Mouse (Mus musculus) C2C12 (cell line): ENCODE results near the gene Cd86. TPM values are rescaled to one million over a fixed set of nuclear protein-coding genes. Genes with fewer than 3 reads are reported as not detected.

Experiments used
- H3K27me3 ChIP-seq: one replicate; pipeline ENCODE4 v1.6.1; 2011; ENCODE audit not compliant: control insufficient read depth, insufficient read depth, insufficient read length
- H3K36me3 ChIP-seq: one replicate; pipeline ENCODE4 v1.6.1; 2011; ENCODE audit not compliant: control insufficient read depth, insufficient read depth
- H3K4me3 ChIP-seq: one replicate; pipeline ENCODE4 v1.5.1; 2011; ENCODE audit warnings: mild to moderate bottlenecking, control low read depth; ENCODE audit not compliant: poor library complexity, insufficient read depth, severe bottlenecking
- H3K79me2 ChIP-seq: one replicate; pipeline ENCODE4 v1.6.1; 2011; ENCODE audit not compliant: control insufficient read depth, insufficient read depth
- H3K79me3 ChIP-seq: one replicate; pipeline ENCODE4 v1.6.1; 2011; ENCODE audit warnings: low read depth, control low read depth
- H3ac ChIP-seq: one replicate; pipeline ENCODE3; 2011; ENCODE audit warnings: low read depth; ENCODE audit not compliant: control insufficient read depth, insufficient read length
- CEBPB ChIP-seq: IDR thresholded peaks from one replicate; pipeline ENCODE4 v1.6.1; 2011; ENCODE audit warnings: low read depth, mild to moderate bottlenecking, control low read depth, moderate library complexity
- CTCF ChIP-seq: IDR thresholded peaks from one replicate; pipeline ENCODE4 v1.5.1; 2011; ENCODE audit not compliant: control insufficient read depth, insufficient read depth, insufficient read length
- FOSL1 ChIP-seq: IDR thresholded peaks from one replicate; pipeline ENCODE4 v1.8.0; 2011; ENCODE audit warnings: mild to moderate bottlenecking, low read length; ENCODE audit not compliant: poor library complexity, insufficient read depth, severe bottlenecking
- MAX ChIP-seq: IDR thresholded peaks from one replicate; pipeline ENCODE4 v1.6.1; 2011; ENCODE audit warnings: mild to moderate bottlenecking, control low read depth
- MYOD1 ChIP-seq: IDR thresholded peaks from one replicate; pipeline ENCODE4 v1.6.1; 2011; ENCODE audit warnings: low read depth; ENCODE audit not compliant: control insufficient read depth, insufficient read length
- MYOG ChIP-seq: IDR thresholded peaks from one replicate; pipeline ENCODE4 v1.6.1; 2011; ENCODE audit not compliant: control insufficient read depth, insufficient read length; ENCODE audit errors: extremely low read depth
- USF1 ChIP-seq: IDR thresholded peaks from one replicate; pipeline ENCODE4 v1.6.1; 2011; ENCODE audit warnings: low read depth, mild to moderate bottlenecking, control low read depth, moderate library complexity
- polyA plus RNA-seq: library from polyadenylated mRNA; unstranded; fragments of >200 nt; fragmentation: generic; extraction: Trizol; gene quantifications from one replicate; pipeline ENCODE4 v1.2.1, GENCODE M21; 2012; ENCODE audit warnings: missing spikeins

Gene Cd86
- polyA plus RNA-seq, 1 experiment, result not detected

DNA sequence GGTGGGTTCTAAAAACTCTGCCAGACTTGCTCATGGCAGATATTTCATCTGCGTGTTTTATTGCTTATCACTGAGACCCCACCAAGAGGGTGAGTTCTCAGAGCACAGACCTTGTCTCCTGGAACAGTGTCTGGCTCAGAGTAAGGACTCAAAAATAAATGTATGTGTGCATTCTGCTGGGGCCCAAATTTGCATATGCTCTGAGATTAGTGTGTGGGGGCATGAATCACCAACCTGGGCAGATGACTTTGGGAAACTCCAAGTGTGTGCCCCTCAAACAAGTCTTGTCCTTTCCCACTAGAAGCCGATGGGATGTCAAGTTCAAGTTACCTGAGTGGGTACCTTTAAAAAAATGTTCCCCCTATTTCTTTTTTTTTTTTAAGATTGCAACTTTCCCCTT is 34.6 kb upstream of the Cd86 start:
- Histone ChIP-seq H3K27me3 (no peaks in the 10 kb centered on the region), H3K79me2 (no peaks in the 10 kb centered on the region), H3K79me3 (no peaks in the 10 kb centered on the region), H3ac (no peak overlapping the region), H3K4me3 (no peak overlapping the region), H3K36me3 (no peaks in the 10 kb centered on the region)
- TF ChIP-seq CEBPB (no peak), MAX (no peak), MYOD1 (no peak), MYOG (no peak), USF1 (no peak), CTCF (no peak), FOSL1 (no peak)

DNA sequence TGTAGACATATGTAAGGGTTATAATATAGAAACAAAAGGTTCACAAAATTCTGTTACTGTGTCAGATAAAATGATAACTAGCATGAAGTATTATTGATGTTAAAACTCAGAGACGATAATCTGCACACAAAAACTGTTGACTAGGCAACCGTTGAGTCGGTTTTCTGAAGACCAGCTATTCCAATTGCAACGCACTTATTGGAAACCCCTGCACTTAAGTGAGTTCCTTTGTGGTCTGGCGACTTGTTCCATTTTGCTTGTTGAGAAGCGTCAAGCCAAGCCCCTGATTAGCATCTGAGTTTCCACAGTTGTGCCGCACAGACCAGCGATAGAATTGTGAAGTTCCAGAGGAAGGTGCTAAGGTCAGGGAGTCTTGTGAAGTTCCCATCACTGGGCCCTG is 31.4 kb upstream of the Cd86 start:
- no peaks in the 10 kb centered on the region for H3K27me3 ChIP-seq
- no peak overlapping the region for H3ac ChIP-seq
- no peaks in the 10 kb centered on the region for H3K79me3 ChIP-seq
- H3K36me3 ChIP-seq, result no peaks in the 10 kb centered on the region
- H3K79me2 ChIP-seq, result no peaks in the 10 kb centered on the region
- no peak overlapping the region for H3K4me3 ChIP-seq
- no peak for TF ChIP-seq CTCF
- no peak for TF ChIP-seq USF1
- no peak for TF ChIP-seq FOSL1
- no peak for TF ChIP-seq MAX
- TF ChIP-seq CEBPB, result no peak
- TF ChIP-seq MYOD1, result no peak
- TF ChIP-seq MYOG, result no peak

DNA sequence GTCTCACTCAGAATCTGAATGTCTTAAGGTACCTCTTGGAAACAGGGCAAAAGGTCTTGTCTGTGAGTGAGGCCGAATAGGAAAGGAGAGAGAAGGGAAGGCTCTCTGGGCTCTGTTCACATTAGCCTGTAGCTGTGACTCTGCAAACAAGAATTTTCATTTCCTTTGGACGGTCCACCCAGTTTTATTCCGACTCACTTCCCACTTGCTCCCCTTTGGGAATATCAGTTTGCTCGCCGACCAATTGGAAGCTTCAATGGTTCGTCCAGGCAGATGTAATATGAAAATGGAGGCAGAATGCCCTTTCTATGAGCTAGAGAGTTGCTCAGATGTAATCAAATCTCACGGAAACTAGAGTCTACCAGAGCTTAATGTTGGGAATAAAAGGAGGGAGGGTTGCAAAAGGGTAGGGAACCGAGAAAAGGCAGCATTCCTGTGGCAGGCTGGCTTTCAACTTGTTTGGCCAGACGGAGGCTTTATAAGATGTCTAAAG is 29.0 kb upstream of the Cd86 start:
- H3K36me3 ChIP-seq, result no peaks in the 10 kb centered on the region
- H3K27me3 ChIP-seq, result no peaks in the 10 kb centered on the region
- H3K79me3 ChIP-seq, result no peaks in the 10 kb centered on the region
- H3K4me3 ChIP-seq, result no peak overlapping the region
- TF ChIP-seq USF1 (no peak), MYOG (no peak), CEBPB (no peak), MYOD1 (no peak), MAX (no peak), FOSL1 (no peak), CTCF (no peak)
- H3K79me2 ChIP-seq, result no peaks in the 10 kb centered on the region
- no peak overlapping the region for H3ac ChIP-seq

DNA sequence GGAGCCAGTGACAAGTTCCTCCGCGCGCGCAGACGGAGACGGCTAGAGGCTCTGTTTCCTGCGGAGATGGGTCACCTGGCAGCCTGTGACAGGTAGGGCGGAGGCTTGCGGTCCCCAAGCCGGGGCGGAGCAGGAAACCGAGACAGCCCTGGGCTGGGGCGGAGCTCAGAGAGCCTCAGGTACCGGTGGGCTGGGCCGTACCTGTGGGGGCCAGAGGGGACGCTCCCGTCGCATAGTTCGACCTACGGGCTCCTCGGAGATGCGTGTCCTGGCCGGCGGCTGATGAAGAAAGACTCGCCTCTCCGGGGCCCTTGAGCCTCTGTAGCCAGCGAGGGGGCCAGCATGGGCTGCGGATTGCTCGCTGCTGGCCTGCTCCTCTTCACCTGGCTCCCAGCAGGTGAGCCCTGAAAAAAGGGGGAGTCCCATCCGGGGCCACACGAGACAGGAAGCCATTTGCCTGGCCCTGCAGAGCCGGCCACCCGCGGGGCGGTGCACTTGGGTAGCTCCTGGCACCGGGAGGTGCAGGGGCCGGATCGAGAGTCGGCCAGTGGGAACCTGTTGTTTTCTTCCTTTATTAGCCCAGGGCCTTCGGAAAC is 28.0 kb upstream of the Cd86 start, which contains the start of gene Ildr1:
Gene Ildr1, plus strand, starts transcription at position 161 of the 596 bp plus-strand sequence.
- no peak within 1 kb of the TSS for H3K4me3 ChIP-seq
- H3K79me3 ChIP-seq, result no peaks in the 10 kb centered on the region
- H3ac ChIP-seq, result no peak within 1 kb of the TSS
- H3K36me3 ChIP-seq, result no peaks in the 10 kb centered on the region
- H3K27me3 ChIP-seq, result no peaks in the 10 kb centered on the region
- H3K79me2 ChIP-seq, result no peaks in the 10 kb centered on the region
- no peak for TF ChIP-seq FOSL1
- no peak for TF ChIP-seq MYOD1
- TF ChIP-seq CEBPB, result no peak
- no peak for TF ChIP-seq MAX
- TF ChIP-seq MYOG, result no peak
- no peak for TF ChIP-seq CTCF
- no peak for TF ChIP-seq USF1

DNA sequence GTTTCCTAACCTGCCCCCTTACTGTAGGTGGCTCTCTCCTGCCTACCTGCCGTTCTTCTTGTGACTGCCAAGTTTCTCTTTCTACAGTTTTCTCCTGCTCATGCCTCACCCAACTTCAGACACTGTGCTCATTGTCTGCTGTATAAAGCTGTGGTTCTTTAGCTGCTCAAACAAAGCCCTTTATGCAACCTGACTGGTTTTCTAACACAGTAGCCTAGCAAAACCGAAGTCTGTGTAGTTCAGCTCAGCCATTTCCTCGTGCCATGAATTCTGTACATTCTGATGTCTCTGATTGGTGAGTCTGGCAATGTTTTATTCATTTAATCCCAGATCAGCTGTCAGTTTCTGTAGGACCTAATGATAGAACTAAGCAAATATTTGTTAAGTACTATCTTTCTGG is 25.6 kb upstream of the Cd86 start:
- TF ChIP-seq USF1, result no peak
- TF ChIP-seq CTCF, result no peak
- TF ChIP-seq CEBPB, result no peak
- no peak for TF ChIP-seq MYOD1
- TF ChIP-seq MYOG, result no peak
- no peak overlapping the region for H3K4me3 ChIP-seq

DNA sequence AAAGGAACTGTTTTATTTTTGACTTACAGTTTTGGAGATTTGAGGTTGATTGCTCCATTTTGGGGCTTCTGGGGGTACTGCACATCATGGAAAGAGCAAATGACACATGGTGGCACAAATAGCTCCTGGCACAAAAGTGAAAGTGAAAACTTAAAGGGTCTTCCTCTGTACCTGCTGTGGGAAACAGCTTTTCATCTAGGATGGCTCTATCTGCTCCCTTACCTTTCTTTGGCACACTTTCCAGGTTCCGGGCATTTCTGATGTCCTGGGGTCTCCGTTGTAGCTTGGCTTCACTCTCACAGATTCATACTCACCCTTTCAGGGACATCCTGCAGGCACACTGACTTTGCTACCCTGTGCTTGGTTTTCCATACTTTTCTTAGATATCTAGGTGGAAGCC is 22.2 kb upstream of the Cd86 start:
- Histone ChIP-seq H3K36me3 (no peaks in the 10 kb centered on the region), H3K4me3 (no peak overlapping the region), H3K27me3 (no peaks in the 10 kb centered on the region), H3K79me2 (no peaks in the 10 kb centered on the region), H3ac (no peak overlapping the region), H3K79me3 (no peaks in the 10 kb centered on the region)
- TF ChIP-seq USF1 (no peak), FOSL1 (no peak), MAX (no peak), CEBPB (no peak), CTCF (no peak)

More for the DNA sequence above, 25.6 kb upstream of the Cd86 start:
- H3ac ChIP-seq, result no peak overlapping the region
- no peaks in the 10 kb centered on the region for H3K79me2 ChIP-seq
- H3K36me3 ChIP-seq, result no peaks in the 10 kb centered on the region
- H3K27me3 ChIP-seq, result no peaks in the 10 kb centered on the region
- no peaks in the 10 kb centered on the region for H3K79me3 ChIP-seq
